Mouse (Mus musculus) hindbrain, embryonic 13.5 days (tissue): ENCODE measurements around the gene Ampd2. TPM values are rescaled to one million over a fixed set of nuclear protein-coding genes. Genes with fewer than 3 reads are reported as not detected.

Experiments used
- polyA plus RNA-seq: library from polyadenylated mRNA; unstranded; fragments of >200 nt; fragmentation: Nextera tagmentation; extraction: Ambion mirVana; gene quantifications from 2 replicates; pipeline ENCODE4 v1.2.1, GENCODE M21; 2015

The Ampd2 gene
- polyA plus RNA-seq, 1 experiment from 2014 or later: 50.9 TPM

Other genes with a start within 250 kb of the Ampd2 start
- not detected in 2 replicates for gene Eps8l3, start 209.4 kb downstream of the Ampd2 start, polyA plus RNA-seq
- 230 and 243 TPM in 2 replicates for gene Gstm5, start 190.8 kb downstream of the Ampd2 start, polyA plus RNA-seq
- gene Gstm7, start 154.8 kb downstream of the Ampd2 start, polyA plus RNA-seq: 82.5 and 85.8 TPM in 2 replicates
- 7.7 and 8.5 TPM in 2 replicates for gene Gstm6, start 142.9 kb downstream of the Ampd2 start, polyA plus RNA-seq
- 0.17 TPM in 1 of 2 replicates, not detected in the other for gene Gstm3, start 117.4 kb downstream of the Ampd2 start, polyA plus RNA-seq
- gene Gstm2, start 100.2 kb downstream of the Ampd2 start, polyA plus RNA-seq: 10.0 and 10.9 TPM in 2 replicates
- gene Gstm1, start 68.7 kb downstream of the Ampd2 start, polyA plus RNA-seq: 53.7 and 54.2 TPM in 2 replicates
- gene Gstm4, start 41.8 kb downstream of the Ampd2 start, polyA plus RNA-seq: 15.2 and 15.4 TPM in 2 replicates
- 0.10 and 0.43 TPM in 2 replicates for gene Gnat2, start 6.1 kb upstream of the Ampd2 start, polyA plus RNA-seq
- 146 and 148 TPM in 2 replicates for gene Gnai3, start 59.5 kb upstream of the Ampd2 start, polyA plus RNA-seq
- 3.0 and 3.5 TPM in 2 replicates for gene Gpr61, start 68.2 kb upstream of the Ampd2 start, polyA plus RNA-seq
- gene Amigo1, start 99.7 kb upstream of the Ampd2 start, polyA plus RNA-seq: 12.0 and 13.8 TPM in 2 replicates
- 3.5 and 4.3 TPM in 2 replicates for gene Cyb561d1, start 114.6 kb upstream of the Ampd2 start, polyA plus RNA-seq
- 26.2 and 27.1 TPM in 2 replicates for gene Atxn7l2, start 124.3 kb upstream of the Ampd2 start, polyA plus RNA-seq
- 0.34 and 0.43 TPM in 2 replicates for gene Sypl2, start 140.0 kb upstream of the Ampd2 start, polyA plus RNA-seq
- gene Psma5, start 170.3 kb upstream of the Ampd2 start, polyA plus RNA-seq: 233 and 239 TPM in 2 replicates
- 14.7 and 15.9 TPM in 2 replicates for gene Sort1, start 197.4 kb upstream of the Ampd2 start, polyA plus RNA-seq